Mouse (Mus musculus) neural tube, embryonic 12.5 days (tissue): ENCODE results near the gene Lpcat3. TPM values are rescaled to one million over a fixed set of nuclear protein-coding genes. Genes with fewer than 3 reads are reported as not detected.
"Not testable (repeated sequence)": the region's sequence is repeated elsewhere in the genome, so short reads cannot be mapped to it uniquely, and the experiment has no call there.

Source experiments
- ATAC-seq: fragments of 200-750 bp; cut with Nextera tagmentation; 2 replicates; pipeline ENCODE4 v1.8.0; 2017; ENCODE audit warnings: low read depth, mild to moderate bottlenecking, moderate TSS enrichment, moderate library complexity; ENCODE audit not compliant: low FRiP score
- H3K27ac ChIP-seq: fragments of 300-500 bp; sonication (generic); 2 replicates; pipeline ENCODE4 v1.5.1; 2016
- H3K27me3 ChIP-seq: fragments of 300-500 bp; sonication (generic); replicated peaks from 2 replicates; pipeline ENCODE4 v1.6.1; 2016; ENCODE audit warnings: mild to moderate bottlenecking
- H3K36me3 ChIP-seq: fragments of 300-500 bp; sonication (generic); 2 replicates; pipeline ENCODE4 v1.6.1; 2016; ENCODE audit warnings: mild to moderate bottlenecking
- H3K4me1 ChIP-seq: fragments of 300-500 bp; sonication (generic); 2 replicates; pipeline ENCODE4 v1.6.1; 2016
- H3K4me2 ChIP-seq: fragments of 300-500 bp; sonication (generic); replicated peaks from 2 replicates; pipeline ENCODE4 v1.6.1; 2016; ENCODE audit warnings: mild to moderate bottlenecking
- H3K4me3 ChIP-seq: fragments of 300-500 bp; sonication (generic); 2 replicates; pipeline ENCODE4 v1.5.1; 2016
- H3K9ac ChIP-seq: fragments of 300-500 bp; sonication (generic); 2 replicates; pipeline ENCODE4 v1.6.1; 2016; ENCODE audit warnings: mild to moderate bottlenecking
- H3K9me3 ChIP-seq: fragments of 300-500 bp; sonication (generic); 2 replicates; pipeline ENCODE4 v1.6.1; 2016; ENCODE audit warnings: mild to moderate bottlenecking
- WGBS: fragments of 180-500 bp; shearing (Covaris S2); methylation state at CpG from one replicate; pipeline ENCODE4 v1.1.7; 2016; 5-methylcytosine and 5-hydroxymethylcytosine counted together
- polyA plus RNA-seq: library from polyadenylated mRNA; unstranded; fragments of >200 nt; fragmentation: Nextera tagmentation; extraction: Ambion mirVana; gene quantifications from 2 replicates; pipeline ENCODE4 v1.2.1, GENCODE M21; 2016

Lpcat3 gene
- polyA plus RNA-seq, 1 experiment from 2014 or later: 44.0 TPM

DNA sequence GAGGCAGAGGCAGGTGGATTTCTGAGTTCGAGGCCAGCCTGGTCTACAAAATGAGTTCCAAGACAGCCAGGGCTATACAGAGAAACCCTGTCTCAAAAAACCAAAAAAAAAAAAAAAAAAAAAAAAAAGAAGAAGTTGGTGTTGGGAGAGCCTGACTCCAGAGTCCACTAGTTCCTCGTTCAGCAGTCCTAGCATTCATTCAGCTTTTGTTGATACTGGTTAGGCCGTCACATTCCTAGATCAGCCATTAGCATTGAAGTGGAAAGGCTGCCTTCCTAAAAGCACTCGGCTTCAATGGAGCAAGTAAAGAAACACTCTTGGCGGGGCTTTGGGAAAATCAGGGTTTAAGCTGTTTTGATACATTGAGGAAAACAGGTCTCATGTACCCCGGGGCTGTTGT is 19.5 kb downstream of the Lpcat3 start:
- H3K4me3 ChIP-seq, H3K4me1 ChIP-seq, H3K4me2 ChIP-seq, H3K36me3 ChIP-seq, H3K27ac ChIP-seq, H3K27me3 ChIP-seq, H3K9ac ChIP-seq, ATAC-seq, H3K9me3 ChIP-seq: not testable (repeated sequence)
- 63% methylated on average over 6 of the region's 6 CpGs for WGBS

GRCm38 (mm10) chr6:124683591-124684417 is 21.0 kb downstream of the Lpcat3 start:
- WGBS: 88% methylated on average over 14 of the region's 14 CpGs
- H3K4me3 ChIP-seq: no peak overlapping the region
- H3K4me1 ChIP-seq: no peaks in the 10 kb centered on the region

GRCm38 (mm10) chr6:124685606-124686386 is 23.0 kb downstream of the Lpcat3 start:
- H3K9ac ChIP-seq: no peak overlapping the region
- H3K4me3 ChIP-seq: no peak overlapping the region
- no peaks in the 10 kb centered on the region for H3K27me3 ChIP-seq
- ATAC-seq: no peak
- no peaks in the 10 kb centered on the region for H3K4me1 ChIP-seq
- H3K36me3 ChIP-seq: no peaks in the 10 kb centered on the region
- 78% methylated on average over 12 of the region's 12 CpGs for WGBS
- H3K9me3 ChIP-seq: no peaks in the 10 kb centered on the region
- H3K4me2 ChIP-seq: no peak overlapping the region
- no peak overlapping the region for H3K27ac ChIP-seq

More at GRCm38 (mm10) chr6:124683591-124684417, 21.0 kb downstream of the Lpcat3 start:
- Histone ChIP-seq H3K9me3 (no peaks in the 10 kb centered on the region), H3K36me3 (no peaks in the 10 kb centered on the region), H3K27me3 (no peaks in the 10 kb centered on the region), H3K4me2 (no peak overlapping the region), H3K27ac (no peak overlapping the region), H3K9ac (no peak overlapping the region)
- ATAC-seq: no peak

GRCm38 (mm10) chr6:124686644-124687043 is 23.8 kb downstream of the Lpcat3 start:
- 89% methylated on average over 1 of the region's 1 CpGs for WGBS
- H3K4me2 ChIP-seq, H3K27me3 ChIP-seq, ATAC-seq, H3K4me3 ChIP-seq, H3K9ac ChIP-seq, H3K36me3 ChIP-seq, H3K4me1 ChIP-seq, H3K9me3 ChIP-seq, H3K27ac ChIP-seq: not testable (repeated sequence)

DNA sequence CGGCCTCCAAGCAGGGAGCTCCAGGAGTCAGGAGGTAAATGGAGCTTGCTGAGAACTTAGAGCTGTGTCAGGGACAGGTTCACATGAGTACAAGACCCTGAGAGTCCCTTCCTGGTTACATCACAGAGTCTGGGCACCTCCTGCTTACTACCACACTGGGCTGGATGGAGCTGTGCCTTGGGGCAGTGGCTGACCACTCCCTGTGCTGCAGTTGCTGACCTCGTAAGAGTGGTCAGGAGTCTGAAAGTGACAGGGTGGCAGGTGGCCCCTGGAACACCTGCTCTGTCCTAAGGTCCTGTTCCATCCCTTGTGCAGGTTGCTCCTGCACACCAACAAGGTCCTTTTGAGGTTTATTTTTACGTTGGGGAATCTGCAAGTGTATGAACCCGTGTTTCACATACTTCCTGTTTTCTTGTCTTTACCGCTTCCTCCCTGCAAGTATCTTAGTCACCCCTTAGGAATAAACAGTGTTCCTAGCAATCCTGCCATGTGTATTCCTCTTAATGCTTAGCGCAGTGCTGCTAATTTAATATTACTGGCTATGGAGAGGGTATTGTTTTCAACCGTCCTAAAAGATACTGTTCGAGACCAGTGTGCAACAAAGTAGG is 25.4 kb downstream of the Lpcat3 start:
- ATAC-seq: no peak
- WGBS: 84% methylated on average over 8 of the region's 8 CpGs
- H3K36me3 ChIP-seq: no peaks in the 10 kb centered on the region
- no peak overlapping the region for H3K9ac ChIP-seq
- H3K4me3 ChIP-seq: no peak overlapping the region
- no peak overlapping the region for H3K27ac ChIP-seq
- no peaks in the 10 kb centered on the region for H3K27me3 ChIP-seq
- H3K4me2 ChIP-seq: no peak overlapping the region
- H3K4me1 ChIP-seq: no peaks in the 10 kb centered on the region
- no peaks in the 10 kb centered on the region for H3K9me3 ChIP-seq

DNA sequence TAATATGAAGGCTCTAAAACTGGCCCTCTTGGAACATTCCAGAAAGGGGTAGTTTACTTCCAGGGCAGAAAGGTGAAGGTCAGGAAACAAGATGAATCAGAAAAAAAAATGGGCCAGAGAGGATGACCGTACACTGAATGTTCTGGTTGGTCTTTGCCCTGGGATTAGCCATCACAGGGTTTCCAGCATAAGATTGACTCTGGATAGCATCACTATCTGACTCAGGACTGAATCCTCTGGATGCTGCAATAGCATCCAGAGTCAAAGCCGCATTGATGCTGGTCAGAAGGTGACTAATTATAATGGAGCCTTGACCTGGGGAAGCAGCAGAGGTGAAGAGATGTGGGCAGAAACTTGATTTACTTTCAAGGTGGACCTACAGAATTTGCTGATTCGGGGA is 26.2 kb downstream of the Lpcat3 start:
- Histone ChIP-seq H3K27ac (no peak overlapping the region), H3K36me3 (no peaks in the 10 kb centered on the region), H3K4me1 (no peaks in the 10 kb centered on the region), H3K4me3 (no peak overlapping the region), H3K9ac (no peak overlapping the region), H3K4me2 (no peak overlapping the region), H3K9me3 (no peaks in the 10 kb centered on the region), H3K27me3 (no peaks in the 10 kb centered on the region)
- ATAC-seq: no peak
- WGBS: 95% methylated on average over 3 of the region's 3 CpGs

DNA sequence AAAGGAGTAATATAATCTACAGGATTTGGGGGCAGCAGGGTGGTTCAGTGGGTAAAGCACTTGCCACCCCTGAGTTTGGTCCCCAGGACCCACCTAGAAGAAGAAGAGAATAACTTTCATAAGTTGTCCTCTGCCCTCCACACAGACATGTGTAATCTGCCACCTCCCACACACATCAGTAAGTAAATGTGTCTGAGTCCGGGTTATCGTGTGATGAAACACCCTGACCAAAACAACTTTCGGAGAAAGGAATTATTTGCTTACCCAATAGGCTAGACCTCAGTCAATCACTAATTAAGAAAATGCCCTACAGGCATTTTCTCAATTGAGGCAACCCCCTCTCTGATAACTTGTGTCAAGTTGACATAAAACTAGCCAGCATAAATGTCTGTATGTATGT is 27.7 kb downstream of the Lpcat3 start:
- Histone ChIP-seq H3K9me3 (no peaks in the 10 kb centered on the region), H3K4me1 (no peaks in the 10 kb centered on the region), H3K27me3 (no peaks in the 10 kb centered on the region), H3K27ac (no peak overlapping the region), H3K4me2 (no peak overlapping the region), H3K4me3 (no peak overlapping the region), H3K9ac (no peak overlapping the region), H3K36me3 (no peaks in the 10 kb centered on the region)
- ATAC-seq: no peak
- WGBS: 95% methylated on average over 3 of the region's 3 CpGs

- Histone ChIP-seq H3K9me3 (no peaks in the 10 kb centered on the region), H3K36me3 (no peaks in the 10 kb centered on the region), H3K27ac (no peak overlapping the region), H3K27me3 (no peaks in the 10 kb centered on the region), H3K4me2 (no peak overlapping the region), H3K4me3 (no peak overlapping the region), H3K4me1 (0 out of 2 replicates have a peak, but pooled peaks cover 3% of the 10 kb centered on the region), H3K9ac (no peak overlapping the region)
- WGBS: 81% methylated on average over 15 of the region's 15 CpGs
- no peak for ATAC-seq
Measured at GRCm38 (mm10) chr6:124693243-124693981, 30.6 kb downstream of the Lpcat3 start.

DNA sequence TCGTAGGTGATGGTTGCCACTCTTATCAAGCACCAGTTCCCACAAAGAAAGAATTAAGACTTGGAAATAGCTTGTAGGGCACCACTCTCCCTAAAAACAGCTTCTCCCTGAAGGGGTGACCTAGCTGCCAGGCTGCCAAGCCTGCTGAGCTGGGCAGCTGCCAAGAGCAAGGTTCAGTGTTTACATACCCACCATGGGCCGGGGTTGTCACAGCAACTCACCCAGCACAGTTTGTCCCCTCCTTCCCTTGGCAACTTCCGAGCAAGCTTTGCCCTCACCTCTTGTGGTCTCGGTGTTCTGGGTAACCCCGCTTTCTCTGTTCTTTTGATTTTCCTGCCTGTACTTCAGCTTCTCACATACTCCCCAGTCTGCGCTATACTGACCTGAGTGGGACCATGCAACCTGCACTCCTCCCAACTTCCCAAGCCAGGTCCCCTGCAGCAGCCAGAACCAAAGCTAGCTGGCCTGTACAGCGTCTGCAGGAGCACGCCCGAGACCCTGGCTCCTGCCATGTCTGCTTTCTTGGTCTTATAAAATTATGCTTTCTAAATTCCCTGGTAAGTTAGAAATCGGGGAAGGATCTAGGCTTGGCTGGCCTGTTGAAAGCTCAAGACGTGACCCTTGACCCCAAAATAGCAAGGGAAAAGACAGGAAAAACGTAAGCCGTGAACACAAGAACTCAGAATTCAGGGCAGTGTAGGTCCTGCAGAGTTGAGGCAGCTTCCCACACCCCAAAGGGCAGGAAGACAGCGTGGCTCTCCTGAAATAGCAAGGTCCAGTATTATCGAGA is 31.5 kb downstream of the Lpcat3 start:
- Histone ChIP-seq H3K4me2 (no peak overlapping the region), H3K9me3 (no peaks in the 10 kb centered on the region), H3K27me3 (no peaks in the 10 kb centered on the region), H3K27ac (no peak overlapping the region), H3K4me3 (no peak overlapping the region), H3K4me1 (0 out of 2 replicates have a peak, but pooled peaks cover 3% of the 10 kb centered on the region), H3K9ac (no peak overlapping the region), H3K36me3 (0 out of 2 replicates have a peak, but pooled peaks cover 4% of the 10 kb centered on the region)
- ATAC-seq: no peak
- WGBS: 86% methylated on average over 15 of the region's 15 CpGs

GRCm38 (mm10) chr6:124696441-124697150 is 33.8 kb downstream of the Lpcat3 start:
- Histone ChIP-seq H3K9me3 (no peaks in the 10 kb centered on the region), H3K4me2 (no peak overlapping the region), H3K4me3 (no peak overlapping the region), H3K4me1 (0 out of 2 replicates have a peak, but pooled peaks cover 3% of the 10 kb centered on the region), H3K9ac (no peak overlapping the region), H3K27me3 (no peaks in the 10 kb centered on the region), H3K27ac (no peak overlapping the region), H3K36me3 (peaks cover 23% of the 10 kb centered on the region; the same call in 1 of the 2 replicates)
- no peak for ATAC-seq
- 95% methylated on average over 7 of the region's 7 CpGs for WGBS

DNA sequence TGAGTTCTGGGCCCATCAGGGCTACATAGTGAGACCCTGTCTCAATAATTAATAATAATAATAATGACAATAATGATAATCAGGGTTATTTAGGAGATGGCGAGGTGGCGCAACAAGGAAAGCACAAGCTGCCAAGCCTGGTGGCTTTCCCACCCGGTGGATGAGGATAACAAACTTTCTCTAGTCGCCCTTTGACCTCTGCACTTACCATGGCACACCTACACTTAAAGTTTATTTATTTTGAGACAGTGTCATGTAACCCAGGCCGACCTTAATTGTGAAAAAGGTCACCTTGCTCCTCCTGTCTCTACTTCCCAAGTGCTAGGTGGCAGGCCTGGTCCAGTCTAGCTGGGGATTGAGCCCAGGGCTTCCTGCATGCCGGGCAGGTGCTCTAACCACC is 35.9 kb downstream of the Lpcat3 start:
- H3K9ac ChIP-seq: no peak overlapping the region
- no peaks in the 10 kb centered on the region for H3K27me3 ChIP-seq
- 89% methylated on average over 6 of the region's 6 CpGs for WGBS
- H3K4me3 ChIP-seq: no peak overlapping the region
- no peak overlapping the region for H3K4me2 ChIP-seq
- H3K4me1 ChIP-seq: 0 out of 2 replicates have a peak, but pooled peaks cover 3% of the 10 kb centered on the region
- H3K36me3 ChIP-seq: peaks cover 44% of the 10 kb centered on the region
- no peak for ATAC-seq
- H3K9me3 ChIP-seq: no peaks in the 10 kb centered on the region
- H3K27ac ChIP-seq: no peak overlapping the region
